Mouse (Mus musculus): ENCODE data around the gene Lmo2.

DNA sequence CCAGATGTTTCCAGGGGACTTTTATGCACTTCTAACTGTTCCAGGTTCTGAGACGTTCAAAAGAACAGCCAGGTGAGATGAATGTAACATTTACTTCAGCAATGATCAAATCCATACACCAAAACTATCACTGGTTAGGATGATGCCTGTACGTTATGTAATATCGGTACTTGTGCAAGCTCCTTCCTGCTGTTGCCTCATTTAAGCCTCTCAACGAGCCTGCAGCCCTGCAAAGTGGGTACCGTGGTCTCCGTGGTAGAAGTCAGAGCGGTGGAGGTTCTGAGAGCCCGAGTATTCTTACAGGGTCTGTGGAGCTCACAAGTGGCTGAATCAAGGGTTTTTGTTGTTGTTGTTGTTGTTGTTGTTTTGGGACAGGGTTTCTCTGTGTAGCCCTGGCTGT lies 10.9 kb upstream of the Lmo2 start:
- TF ChIP-seq GATA1 (IDR thresholded peaks at IDR 0.05; ENCODE audit: low read length) (no peak), TAL1 (IDR thresholded peaks at IDR 0.05; ENCODE audit: low read length) (no peak)

Data from erythroblast, embryonic 14.5 days (primary cell).